Mouse (Mus musculus) lung, adult 2 months (tissue): ENCODE results near the gene Lep. TPM values are rescaled to one million over a fixed set of nuclear protein-coding genes. Genes with fewer than 3 reads are reported as not detected.

Experiments
- DNase-seq: peaks from one replicate; pipeline ENCODE4 v3.0.0; 2022
- H3K4me1 ChIP-seq: fragments of 200-500 bp; 2 replicates; pipeline ENCODE4 v1.6.1; 2011; ENCODE audit warnings: low read length; ENCODE audit not compliant: control insufficient read depth, insufficient read depth
- H3K4me3 ChIP-seq: fragments of 200-500 bp; replicated peaks from 2 replicates; pipeline ENCODE3; 2011; ENCODE audit warnings: low read depth, mild to moderate bottlenecking, control low read depth, low read length; ENCODE audit errors: extremely low read depth
- CTCF ChIP-seq: fragments of 200-500 bp; IDR thresholded peaks from 2 replicates; pipeline ENCODE4 v1.5.1; 2011; ENCODE audit warnings: mild to moderate bottlenecking, low read length, control low read depth; ENCODE audit not compliant: insufficient read depth
- POLR2A ChIP-seq: fragments of 200-500 bp; IDR thresholded peaks from 2 replicates; pipeline ENCODE4 v1.6.1; 2011; ENCODE audit warnings: low read depth, mild to moderate bottlenecking, control low read depth, low read length, borderline replicate concordance; ENCODE audit errors: extremely low read depth
- WGBS: fragments of 180-500 bp; shearing (Covaris S2); methylation state at CpG from one replicate; pipeline ENCODE4 v1.1.7; 2018; 5-methylcytosine and 5-hydroxymethylcytosine counted together
- polyA plus RNA-seq: library from polyadenylated mRNA; depleted of rRNA; stranded (reverse); fragments of >200 nt; gene quantifications from 2 replicates; pipeline ENCODE4 v1.2.3, GENCODE M21; 2012; rRNA removed

The Lep gene
- 1.6 and 2.5 TPM in 2 replicates for polyA plus RNA-seq

DNA sequence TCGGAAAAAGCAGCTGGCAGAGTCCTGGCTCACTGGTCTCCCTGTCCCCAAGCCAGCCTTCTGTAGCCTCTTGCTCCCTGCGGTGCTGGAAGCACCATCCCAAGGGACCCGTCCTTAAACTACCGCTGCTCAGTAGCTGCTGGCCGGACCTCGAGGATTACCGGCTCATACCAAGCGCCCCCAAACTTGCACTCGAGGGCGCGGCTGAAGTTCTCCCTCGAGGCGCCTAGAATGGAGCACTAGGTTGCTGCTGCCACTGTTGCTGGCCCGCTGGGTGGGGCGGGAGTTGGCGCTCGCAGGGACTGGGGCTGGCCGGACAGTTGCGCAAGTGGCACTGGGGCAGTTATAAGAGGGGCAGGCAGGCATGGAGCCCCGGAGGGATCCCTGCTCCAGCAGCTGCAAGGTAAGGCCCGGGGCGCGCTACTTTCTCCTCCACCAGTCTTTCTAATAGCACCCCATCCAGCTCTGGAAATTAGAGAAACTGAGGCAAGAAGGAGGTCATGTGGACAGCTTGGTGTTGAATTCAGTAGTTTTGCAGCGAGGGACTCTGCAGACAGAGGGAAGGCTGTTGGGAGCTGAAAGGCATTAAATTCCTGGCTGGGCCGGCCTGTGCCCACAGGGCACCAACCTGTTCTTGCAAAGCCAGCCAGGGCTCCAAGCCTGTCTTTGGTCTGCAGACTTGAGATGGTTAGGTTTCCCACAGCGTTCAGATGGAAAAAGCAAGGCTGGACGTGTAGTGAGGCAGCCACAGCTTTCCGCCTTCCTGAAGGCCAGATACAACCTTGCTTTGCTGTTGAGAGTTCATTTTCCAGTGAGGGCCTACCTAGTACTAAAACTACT is at the start of gene Lep:
Lep (plus strand) TSS at position 375 of the 840 bp plus-strand sequence.
- no peaks in the 10 kb centered on the region for H3K4me1 ChIP-seq
- DNase-seq: no peak
- no peak within 1 kb of the TSS for H3K4me3 ChIP-seq
- 69% methylated on average over 28 of the region's 28 CpGs for WGBS
- TF ChIP-seq CTCF: no peak
- no peak for TF ChIP-seq POLR2A

- H3K4me1 ChIP-seq: no peaks in the 10 kb centered on the region
- no peak overlapping the region for H3K4me3 ChIP-seq
- no peak for DNase-seq
- WGBS: 84% methylated on average over 5 of the region's 5 CpGs
- TF ChIP-seq POLR2A (no peak), CTCF (no peak)
These were observed 48.4 kb upstream of the Lep start for GRCm38 (mm10) chr6:29011651-29012050.

DNA sequence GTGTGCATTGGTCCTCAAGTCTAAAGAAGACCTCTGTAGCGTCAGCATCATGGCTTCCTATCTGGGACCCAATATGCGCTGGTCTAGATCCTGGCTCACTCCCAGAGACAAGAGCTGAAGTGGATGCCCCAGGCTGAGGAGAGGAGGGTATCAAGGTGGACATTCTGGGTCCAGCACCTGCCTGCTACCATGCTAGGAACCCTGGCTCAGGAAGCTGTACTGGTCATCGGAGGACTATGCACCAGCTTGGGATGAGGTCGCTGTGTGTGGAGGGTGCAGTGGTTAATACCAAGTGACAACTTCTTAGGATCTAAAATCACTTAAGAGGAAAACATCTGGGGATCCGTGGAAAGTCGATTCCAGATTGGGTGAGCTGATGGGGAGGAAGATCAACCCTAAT is 46.8 kb upstream of the Lep start:
- no peak for TF ChIP-seq CTCF
- no peak for TF ChIP-seq POLR2A
- Histone ChIP-seq H3K4me1 (no peaks in the 10 kb centered on the region), H3K4me3 (no peak overlapping the region)
- no peak for DNase-seq
- 89% methylated on average over 6 of the region's 6 CpGs for WGBS

DNA sequence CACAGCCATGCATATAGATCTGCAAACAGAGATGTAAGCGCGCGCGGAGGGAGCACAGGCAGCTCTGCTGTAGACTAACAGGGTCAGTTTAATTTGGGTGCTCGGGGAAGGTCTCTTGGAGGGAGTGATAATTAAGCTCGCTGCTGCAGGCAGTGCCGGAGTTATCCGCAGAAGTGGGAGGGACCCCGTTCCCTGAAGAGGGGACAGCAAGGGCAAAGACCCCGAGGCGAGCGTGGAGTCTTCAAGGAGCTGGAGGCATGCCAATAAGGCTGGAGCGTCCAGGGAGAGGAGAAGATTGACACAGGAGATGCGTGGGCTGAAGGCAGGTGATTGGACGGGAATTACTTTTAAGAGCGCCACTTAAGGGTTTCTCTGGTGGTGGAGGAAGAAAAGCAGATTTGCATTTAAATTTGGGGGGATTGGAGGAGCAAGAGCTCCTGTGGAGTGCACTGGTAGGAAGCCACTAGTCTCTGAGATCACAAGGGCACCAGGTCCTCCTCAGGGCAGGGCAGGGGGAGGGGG is 43.1 kb upstream of the Lep start:
- Histone ChIP-seq H3K4me3 (no peak overlapping the region), H3K4me1 (no peaks in the 10 kb centered on the region)
- 6% methylated on average over 16 of the region's 16 CpGs for WGBS
- DNase-seq: no peak
- TF ChIP-seq POLR2A (no peak), CTCF (no peak)

DNA sequence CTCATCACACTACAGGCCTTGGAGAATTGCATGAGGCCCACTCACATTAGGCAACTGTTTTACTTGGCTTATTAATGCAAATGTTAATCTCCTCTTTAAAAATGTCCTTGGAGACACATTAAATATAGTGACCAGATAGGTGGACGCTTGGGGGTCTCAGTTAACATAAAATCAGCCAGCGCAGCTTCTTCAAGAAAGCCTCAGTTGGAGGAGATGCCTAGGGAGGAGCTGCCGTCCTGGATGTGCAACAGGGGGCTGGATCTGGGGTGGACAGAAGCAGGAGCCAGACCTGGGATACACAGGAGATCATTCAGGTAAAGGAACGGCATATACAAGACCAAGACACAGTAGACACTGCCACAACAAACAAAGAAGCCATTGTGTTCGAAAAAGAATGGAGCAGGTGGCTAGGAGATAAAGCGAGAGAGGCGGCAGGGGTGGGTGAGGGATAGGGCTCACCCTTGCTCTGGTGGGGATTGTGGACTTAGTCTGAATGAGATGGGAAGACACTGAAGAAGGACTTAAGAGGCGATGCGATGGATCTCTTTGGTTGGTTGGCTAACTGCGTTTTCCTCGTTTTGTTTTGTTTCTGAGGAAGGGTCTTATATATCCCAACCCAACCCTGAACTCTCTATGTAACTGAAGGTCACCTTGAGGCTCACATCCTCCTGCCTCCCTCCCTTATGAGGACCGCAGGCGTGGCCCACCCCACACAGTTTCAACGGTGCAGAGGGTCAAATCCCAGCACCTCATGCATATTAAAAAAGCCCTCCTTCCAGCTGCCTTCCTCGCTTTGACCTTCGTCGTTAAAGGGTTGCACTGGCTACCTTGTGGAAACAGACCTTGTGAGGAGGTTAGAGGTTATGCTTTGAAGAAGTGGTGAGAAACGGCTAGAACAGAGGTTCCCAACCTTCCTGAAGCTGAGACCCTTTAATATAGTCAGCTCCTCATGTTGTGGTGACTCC is 40.0 kb upstream of the Lep start:
- Histone ChIP-seq H3K4me1 (no peaks in the 10 kb centered on the region), H3K4me3 (no peak overlapping the region)
- TF ChIP-seq CTCF: no peak
- no peak for TF ChIP-seq POLR2A
- 70% methylated on average over 18 of the region's 18 CpGs for WGBS
- DNase-seq: no peak

- no peak overlapping the region for H3K4me3 ChIP-seq
- no peak for DNase-seq
- no peaks in the 10 kb centered on the region for H3K4me1 ChIP-seq
- TF ChIP-seq CTCF: no peak
- no peak for TF ChIP-seq POLR2A
- 61% methylated on average over 5 of the region's 5 CpGs for WGBS
These were observed 39.1 kb upstream of the Lep start for GRCm38 (mm10) chr6:29020937-29021336.

DNA sequence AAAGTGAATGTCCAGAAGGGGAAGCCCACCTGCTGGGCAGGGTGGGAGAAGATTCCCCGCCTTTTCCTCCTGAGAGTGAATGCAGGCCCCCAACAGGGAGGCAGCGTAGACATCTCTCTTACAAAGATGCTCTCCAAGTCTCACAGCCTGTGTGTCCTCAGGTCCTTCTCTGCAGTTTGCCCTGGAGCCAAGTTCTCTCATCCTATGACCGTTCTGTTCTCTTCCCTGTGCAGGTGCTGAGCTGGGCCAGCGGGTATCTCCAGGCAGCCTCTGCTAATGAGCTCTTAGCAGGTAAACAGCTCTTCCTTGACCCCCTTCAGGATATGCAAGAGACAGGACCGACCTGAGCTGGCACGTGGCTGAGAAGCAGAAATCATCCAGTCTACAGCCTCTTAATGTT is 38.5 kb upstream of the Lep start:
- no peaks in the 10 kb centered on the region for H3K4me1 ChIP-seq
- H3K4me3 ChIP-seq: no peak overlapping the region
- TF ChIP-seq POLR2A (no peak), CTCF (no peak)
- no peak for DNase-seq
- WGBS: 50% methylated on average over 6 of the region's 6 CpGs

GRCm38 (mm10) chr6:29022115-29022514 is 37.9 kb upstream of the Lep start:
- Histone ChIP-seq H3K4me3 (no peak overlapping the region), H3K4me1 (no peaks in the 10 kb centered on the region)
- DNase-seq: no peak
- TF ChIP-seq CTCF (no peak), POLR2A (no peak)
- WGBS: 65% methylated on average over 5 of the region's 5 CpGs

- 28% methylated on average over 18 of the region's 18 CpGs for WGBS
- no peak for TF ChIP-seq POLR2A
- peak; percentile 39; the same call in 1 of the 2 replicates for TF ChIP-seq CTCF
- no peaks in the 10 kb centered on the region for H3K4me1 ChIP-seq
- H3K4me3 ChIP-seq: no peak overlapping the region
- peak; percentile 23 for DNase-seq
These were observed 36.6 kb upstream of the Lep start for GRCm38 (mm10) chr6:29023206-29023967.
